Mouse (Mus musculus): ENCODE measurements at regions not wholly inside any gene's neighbourhood (a gene's known extent, or its start where the extent isn't known, plus 50 kb on each side); places are given as distances from the start of the nearest gene placed in this dataset.

DNA sequence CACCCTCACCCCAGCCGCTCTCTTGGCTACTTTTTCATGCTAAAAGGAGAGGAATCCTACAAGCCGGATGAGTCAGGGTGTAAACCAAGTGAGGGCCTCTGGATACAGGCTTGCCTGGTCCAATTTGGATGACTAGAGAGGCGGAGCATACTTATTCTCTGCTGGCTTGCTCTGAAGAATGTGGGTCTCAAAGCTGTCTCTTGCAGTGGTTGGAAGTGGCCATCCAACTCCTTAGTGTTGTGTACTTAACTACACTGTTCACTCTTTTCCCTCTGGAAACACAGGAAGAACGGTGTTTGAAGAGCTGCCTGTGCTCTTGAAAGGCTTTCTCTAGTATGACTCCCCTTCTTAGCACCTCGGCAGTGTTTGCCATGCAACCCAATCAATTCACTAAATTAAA lies 208.7 kb upstream of the Jade1 start:
- Histone ChIP-seq H3K4me2 (ENCODE audit: low read depth, low read length) (no peak overlapping the region), H3K36me3 (ENCODE audit: control insufficient read depth, insufficient read depth, low read length) (no peaks in the 10 kb centered on the region), H3K27ac (ENCODE audit: low read length) (no peak overlapping the region), H3K9ac (ENCODE audit: low read length) (no peak overlapping the region), H3K4me3 (replicated peaks; ENCODE audit: low read length) (no peak overlapping the region), H3K27me3 (ENCODE audit: control insufficient read depth, insufficient read depth, low read length) (no peaks in the 10 kb centered on the region), H3K4me1 (ENCODE audit: control insufficient read depth, insufficient read depth, low read length) (no peaks in the 10 kb centered on the region), H3K9me3 (replicated peaks; ENCODE audit: control insufficient read depth, low read length) (no peaks in the 10 kb centered on the region)
- WGBS = 68% methylated on average over 5 of the region's 5 CpGs
- no peak for ATAC-seq (ENCODE audit: insufficient read depth, low FRiP score)

DNA sequence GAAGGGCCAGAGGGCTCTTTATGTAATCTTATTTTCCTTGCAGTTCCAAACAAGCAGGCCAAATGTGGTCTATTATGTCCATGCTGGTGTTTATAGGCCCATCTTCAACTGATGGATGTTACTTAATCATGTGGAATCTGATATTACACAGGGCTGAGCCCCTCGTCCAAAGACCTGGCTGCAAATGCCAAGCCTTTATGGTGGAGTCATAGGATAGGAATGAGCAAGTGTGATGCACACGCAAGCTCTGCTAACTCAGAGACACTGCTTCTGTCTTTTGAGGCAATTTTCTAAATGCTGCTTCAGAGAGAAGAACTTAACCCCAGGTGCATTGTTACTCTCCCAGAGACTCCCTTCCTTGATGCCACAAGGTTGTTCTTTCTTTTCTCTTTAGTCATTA lies 212.1 kb upstream of the Jade1 start:
- Histone ChIP-seq H3K4me2 (ENCODE audit: low read depth, low read length) (no peak overlapping the region), H3K4me3 (replicated peaks; ENCODE audit: low read length) (no peak overlapping the region), H3K36me3 (ENCODE audit: control insufficient read depth, insufficient read depth, low read length) (no peaks in the 10 kb centered on the region), H3K27ac (ENCODE audit: low read length) (no peak overlapping the region), H3K4me1 (ENCODE audit: control insufficient read depth, insufficient read depth, low read length) (no peaks in the 10 kb centered on the region), H3K27me3 (ENCODE audit: control insufficient read depth, insufficient read depth, low read length) (no peaks in the 10 kb centered on the region), H3K9me3 (replicated peaks; ENCODE audit: control insufficient read depth, low read length) (no peaks in the 10 kb centered on the region), H3K9ac (ENCODE audit: low read length) (no peak overlapping the region)
- 68% methylated on average over 2 of the region's 2 CpGs for WGBS
- ATAC-seq (ENCODE audit: insufficient read depth, low FRiP score) = no peak

DNA sequence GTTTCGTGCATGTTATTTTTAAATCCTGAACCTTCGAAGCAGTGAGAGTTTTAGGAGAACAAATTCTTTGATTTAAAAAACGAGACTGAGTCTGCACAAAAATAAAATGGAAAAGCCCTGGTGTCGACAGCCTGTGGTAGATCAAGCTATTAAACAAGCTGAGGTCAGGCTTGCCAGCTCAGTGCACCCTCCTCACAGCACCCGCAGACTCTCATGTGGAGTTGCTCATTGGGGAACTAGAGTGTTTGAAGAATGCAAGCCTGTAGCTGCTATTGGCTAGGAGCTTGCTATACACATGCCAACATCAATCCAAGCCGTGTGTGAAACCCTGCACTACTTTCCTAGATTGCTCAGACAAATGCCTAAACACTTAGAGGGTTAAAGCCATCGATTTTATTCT lies 223.1 kb upstream of the Jade1 start:
- Histone ChIP-seq H3K9me3 (replicated peaks; ENCODE audit: control insufficient read depth, low read length) (no peaks in the 10 kb centered on the region; the same call in 1 of the 2 replicates), H3K4me2 (ENCODE audit: low read depth, low read length) (no peak overlapping the region), H3K9ac (ENCODE audit: low read length) (no peak overlapping the region), H3K4me3 (replicated peaks; ENCODE audit: low read length) (no peak overlapping the region), H3K27ac (ENCODE audit: low read length) (no peak overlapping the region), H3K4me1 (ENCODE audit: control insufficient read depth, insufficient read depth, low read length) (no peaks in the 10 kb centered on the region), H3K36me3 (ENCODE audit: control insufficient read depth, insufficient read depth, low read length) (no peaks in the 10 kb centered on the region), H3K27me3 (ENCODE audit: control insufficient read depth, insufficient read depth, low read length) (no peaks in the 10 kb centered on the region)
- WGBS = 55% methylated on average over 7 of the region's 7 CpGs
- ATAC-seq (ENCODE audit: insufficient read depth, low FRiP score) = no peak

DNA sequence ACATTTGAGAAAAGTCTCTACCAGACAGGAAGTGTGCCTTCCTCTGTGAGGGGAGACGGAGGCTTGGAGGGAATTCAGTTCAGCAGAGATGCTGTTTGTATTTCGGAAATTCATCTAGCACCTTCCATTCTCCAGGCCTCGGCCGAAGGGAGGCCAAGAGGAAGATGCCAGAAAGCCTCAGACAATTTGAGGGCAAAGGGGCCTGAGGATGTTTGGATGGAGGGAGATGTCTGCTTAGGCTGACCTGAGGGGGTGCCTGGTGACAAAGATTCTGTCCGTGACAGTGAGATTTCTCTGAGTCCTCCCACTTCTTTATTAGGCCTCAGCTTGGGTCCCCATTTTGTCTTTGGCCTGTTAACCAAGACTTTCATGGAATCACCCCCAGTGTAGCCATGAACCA lies 225.2 kb upstream of the Jade1 start:
- 68% methylated on average over 5 of the region's 5 CpGs for WGBS
- H3K4me2 ChIP-seq (ENCODE audit: low read depth, low read length) = no peak overlapping the region
- no peak overlapping the region for H3K4me3 ChIP-seq (replicated peaks; ENCODE audit: low read length)
- no peak overlapping the region for H3K9ac ChIP-seq (ENCODE audit: low read length)
- no peak for ATAC-seq (ENCODE audit: insufficient read depth, low FRiP score)
- H3K4me1 ChIP-seq (ENCODE audit: control insufficient read depth, insufficient read depth, low read length) = no peaks in the 10 kb centered on the region
- no peak overlapping the region for H3K27ac ChIP-seq (ENCODE audit: low read length)
- no peaks in the 10 kb centered on the region for H3K27me3 ChIP-seq (ENCODE audit: control insufficient read depth, insufficient read depth, low read length)
- H3K9me3 ChIP-seq (replicated peaks; ENCODE audit: control insufficient read depth, low read length) = no peaks in the 10 kb centered on the region; the same call in 1 of the 2 replicates
- H3K36me3 ChIP-seq (ENCODE audit: control insufficient read depth, insufficient read depth, low read length) = no peaks in the 10 kb centered on the region

DNA sequence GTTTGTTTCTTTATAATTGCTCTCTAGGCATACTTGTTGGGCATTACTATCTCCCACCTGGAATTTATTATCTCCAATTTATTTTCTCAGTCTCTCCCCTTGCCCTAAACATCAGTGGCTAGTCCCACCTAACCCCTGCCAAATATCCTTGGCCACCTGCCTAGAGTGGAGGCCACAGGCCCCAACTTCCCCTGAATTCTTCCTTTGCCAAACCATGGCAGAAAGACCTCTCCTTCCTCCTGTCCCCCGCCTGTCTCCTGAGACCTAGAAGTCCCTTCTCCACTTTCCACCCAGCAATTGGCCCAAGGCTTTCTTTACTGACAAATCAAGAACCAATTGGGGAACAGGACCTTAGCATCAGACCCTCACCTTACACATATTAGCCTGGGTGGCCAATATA lies 226.7 kb upstream of the Jade1 start:
- Histone ChIP-seq H3K36me3 (ENCODE audit: control insufficient read depth, insufficient read depth, low read length) (no peaks in the 10 kb centered on the region), H3K27me3 (ENCODE audit: control insufficient read depth, insufficient read depth, low read length) (no peaks in the 10 kb centered on the region), H3K4me1 (ENCODE audit: control insufficient read depth, insufficient read depth, low read length) (no peaks in the 10 kb centered on the region), H3K27ac (ENCODE audit: low read length) (no peak overlapping the region), H3K9me3 (replicated peaks; ENCODE audit: control insufficient read depth, low read length) (no peaks in the 10 kb centered on the region), H3K4me2 (ENCODE audit: low read depth, low read length) (no peak overlapping the region), H3K9ac (ENCODE audit: low read length) (no peak overlapping the region), H3K4me3 (replicated peaks; ENCODE audit: low read length) (no peak overlapping the region)
- ATAC-seq (ENCODE audit: insufficient read depth, low FRiP score) = no peak
- 79% methylated on average over 1 of the region's 1 CpGs for WGBS

DNA sequence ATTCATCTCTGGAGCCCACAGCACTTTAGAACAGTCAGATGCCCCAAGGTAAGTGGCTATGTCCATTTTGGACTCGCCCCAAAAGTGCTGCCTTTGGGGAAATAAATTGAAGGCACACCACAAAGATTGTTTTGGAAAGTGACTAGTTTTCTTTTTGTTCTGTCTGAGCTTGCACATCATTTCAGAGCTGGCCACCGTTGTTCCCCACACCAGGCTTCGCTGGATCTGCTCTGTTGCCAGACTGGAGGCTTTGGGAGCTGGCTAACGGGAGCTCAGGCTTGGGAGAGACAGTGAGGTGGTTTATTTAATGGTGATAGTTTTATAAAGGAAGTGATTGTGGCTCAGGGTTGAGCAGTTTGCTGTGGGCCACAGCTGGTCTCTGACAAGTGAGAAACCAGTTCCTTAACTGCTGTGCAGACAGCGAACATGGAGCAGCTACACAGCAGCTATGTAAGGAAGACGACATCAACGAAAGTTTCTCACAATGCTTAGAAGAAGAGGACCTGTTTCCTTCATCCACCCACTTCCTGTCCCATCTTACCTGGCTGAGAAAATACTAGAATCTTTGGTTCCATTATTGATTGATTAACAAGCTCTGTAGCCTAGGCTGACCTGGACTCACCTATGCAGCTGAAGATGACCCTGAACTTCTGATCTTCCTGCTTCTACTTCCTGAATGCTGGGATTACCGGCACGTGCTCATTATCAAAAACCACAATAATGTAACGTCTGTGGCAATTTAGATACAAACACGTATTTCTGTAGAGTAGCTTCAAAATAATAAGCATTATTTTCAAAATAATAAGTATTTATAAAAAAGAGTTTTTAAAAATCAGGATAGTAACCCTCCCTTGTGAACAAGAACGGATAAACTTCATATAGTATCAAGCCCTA lies 229.1 kb upstream of the Jade1 start:
- no peaks in the 10 kb centered on the region for H3K4me1 ChIP-seq (ENCODE audit: control insufficient read depth, insufficient read depth, low read length)
- H3K27me3 ChIP-seq (ENCODE audit: control insufficient read depth, insufficient read depth, low read length) = no peaks in the 10 kb centered on the region
- H3K4me3 ChIP-seq (replicated peaks; ENCODE audit: low read length) = no peak overlapping the region
- H3K27ac ChIP-seq (ENCODE audit: low read length) = no peak overlapping the region
- ATAC-seq (ENCODE audit: insufficient read depth, low FRiP score) = no peak
- H3K9me3 ChIP-seq (replicated peaks; ENCODE audit: control insufficient read depth, low read length) = no peaks in the 10 kb centered on the region
- H3K36me3 ChIP-seq (ENCODE audit: control insufficient read depth, insufficient read depth, low read length) = no peaks in the 10 kb centered on the region
- no peak overlapping the region for H3K4me2 ChIP-seq (ENCODE audit: low read depth, low read length)
- 62% methylated on average over 12 of the region's 12 CpGs for WGBS
- H3K9ac ChIP-seq (ENCODE audit: low read length) = no peak overlapping the region

DNA sequence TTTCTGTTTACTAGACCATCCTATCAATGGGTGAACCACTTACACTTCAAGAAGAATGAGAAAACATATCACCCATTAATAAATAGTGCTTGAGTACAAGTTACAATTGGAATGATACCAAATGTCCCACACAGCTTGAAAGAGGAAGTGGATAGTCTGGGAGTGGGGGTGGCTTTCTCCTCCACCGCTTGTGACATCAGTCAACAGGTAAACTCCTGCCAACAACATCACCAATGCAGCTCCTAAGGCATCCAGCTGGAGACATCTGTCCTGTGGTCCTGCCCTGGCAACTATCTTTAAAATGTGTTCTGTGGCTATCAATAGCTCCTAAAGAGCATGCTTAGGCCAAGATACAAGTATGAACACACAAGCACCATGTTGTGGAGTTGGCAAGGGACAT lies 233.7 kb upstream of the Jade1 start:
- H3K27ac ChIP-seq (ENCODE audit: low read length) = no peak overlapping the region
- 60% methylated on average over 1 of the region's 1 CpGs for WGBS
- H3K27me3 ChIP-seq (ENCODE audit: control insufficient read depth, insufficient read depth, low read length) = no peaks in the 10 kb centered on the region
- no peak for ATAC-seq (ENCODE audit: insufficient read depth, low FRiP score)
- H3K4me2 ChIP-seq (ENCODE audit: low read depth, low read length) = no peak overlapping the region
- no peaks in the 10 kb centered on the region for H3K9me3 ChIP-seq (replicated peaks; ENCODE audit: control insufficient read depth, low read length)
- H3K4me1 ChIP-seq (ENCODE audit: control insufficient read depth, insufficient read depth, low read length) = no peaks in the 10 kb centered on the region
- H3K4me3 ChIP-seq (replicated peaks; ENCODE audit: low read length) = no peak overlapping the region
- no peaks in the 10 kb centered on the region for H3K36me3 ChIP-seq (ENCODE audit: control insufficient read depth, insufficient read depth, low read length)
- H3K9ac ChIP-seq (ENCODE audit: low read length) = no peak overlapping the region

DNA sequence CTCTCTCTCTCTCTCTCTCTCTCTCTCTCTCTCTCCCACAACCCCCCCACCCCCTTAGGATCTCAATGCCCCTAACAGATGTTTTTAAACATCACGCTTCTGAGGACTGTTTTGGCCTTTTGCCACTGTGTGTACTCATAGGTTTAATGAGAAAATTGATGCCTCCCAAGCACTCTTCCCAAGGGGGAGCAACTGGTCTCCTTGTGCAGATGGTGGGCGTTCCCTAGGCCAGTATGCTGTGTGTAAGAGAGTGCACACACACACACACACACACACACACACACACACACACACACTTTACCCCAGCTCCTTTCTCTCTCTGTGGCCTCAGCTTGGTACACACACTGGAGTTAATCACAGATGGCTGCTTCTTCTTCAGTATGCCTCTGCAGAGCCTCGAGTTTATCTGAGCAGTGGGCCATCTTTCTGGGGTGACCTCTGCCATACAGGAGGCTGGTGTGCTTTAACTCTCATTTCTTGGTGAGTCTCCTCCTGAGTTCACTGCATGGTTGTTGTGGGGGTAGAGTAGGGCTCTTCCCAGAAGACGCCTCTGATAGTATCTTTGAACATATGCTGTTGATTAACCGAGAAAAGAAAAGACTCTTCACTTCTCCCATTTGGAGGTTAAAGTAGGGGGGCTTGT lies 236.2 kb upstream of the Jade1 start:
- no peaks in the 10 kb centered on the region for H3K36me3 ChIP-seq (ENCODE audit: control insufficient read depth, insufficient read depth, low read length)
- 51% methylated on average over 5 of the region's 5 CpGs for WGBS
- H3K27me3 ChIP-seq (ENCODE audit: control insufficient read depth, insufficient read depth, low read length) = no peaks in the 10 kb centered on the region
- H3K27ac ChIP-seq (ENCODE audit: low read length) = no peak overlapping the region
- H3K4me3 ChIP-seq (replicated peaks; ENCODE audit: low read length) = no peak overlapping the region
- no peak for ATAC-seq (ENCODE audit: insufficient read depth, low FRiP score)
- H3K9me3 ChIP-seq (replicated peaks; ENCODE audit: control insufficient read depth, low read length) = no peaks in the 10 kb centered on the region
- H3K9ac ChIP-seq (ENCODE audit: low read length) = no peak overlapping the region
- H3K4me1 ChIP-seq (ENCODE audit: control insufficient read depth, insufficient read depth, low read length) = no peaks in the 10 kb centered on the region
- H3K4me2 ChIP-seq (ENCODE audit: low read depth, low read length) = no peak overlapping the region

DNA sequence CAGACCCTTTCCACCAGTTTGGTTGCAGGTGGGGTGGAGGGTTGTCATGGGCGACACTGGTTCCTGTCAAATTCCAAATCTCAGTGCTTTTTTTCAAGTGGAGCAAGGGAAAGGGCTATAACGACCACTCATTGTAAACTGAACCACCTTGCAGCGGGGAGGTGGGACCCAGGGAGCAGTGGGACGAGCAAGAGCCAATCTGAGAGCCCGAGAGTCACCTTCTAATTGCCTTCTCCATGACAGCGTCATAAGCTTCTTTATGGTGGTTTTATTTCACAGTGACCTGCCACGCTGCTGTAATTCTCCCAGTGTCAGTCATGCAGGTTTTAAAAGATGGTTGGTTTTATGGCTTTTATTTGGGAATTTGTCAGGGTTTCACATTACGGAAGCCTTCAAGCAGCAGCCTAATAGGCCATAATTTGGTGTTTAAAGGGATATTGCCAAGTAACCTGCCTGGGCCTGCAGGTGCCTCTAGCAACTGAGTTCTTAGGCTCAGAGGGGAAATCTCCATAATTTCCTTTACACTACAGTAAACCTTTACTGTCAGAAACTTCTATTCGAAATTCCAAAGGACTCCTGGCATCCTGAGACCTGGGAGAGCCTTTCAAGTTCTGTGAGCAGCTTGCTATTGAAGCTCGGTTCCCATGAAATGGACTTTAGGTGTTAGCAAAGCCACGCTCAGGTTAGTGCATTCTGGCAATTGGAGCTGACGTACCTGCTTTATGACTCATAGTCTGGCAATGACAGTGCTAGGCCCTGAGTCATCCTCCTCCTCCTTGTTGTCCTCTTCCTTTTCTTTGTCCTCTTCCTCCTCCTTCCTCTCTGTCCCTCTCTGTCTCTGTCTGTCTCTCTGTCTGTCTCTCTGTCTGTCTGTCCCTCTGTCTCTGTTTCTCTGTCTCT lies 235.6 kb upstream of the Pgrmc2 start:
- no peak for ATAC-seq (ENCODE audit: insufficient read depth, low FRiP score)
- H3K9me3 ChIP-seq (replicated peaks; ENCODE audit: control insufficient read depth, low read length) = no peaks in the 10 kb centered on the region
- WGBS = 70% methylated on average over 12 of the region's 12 CpGs
- no peak overlapping the region for H3K4me2 ChIP-seq (ENCODE audit: low read depth, low read length)
- no peak overlapping the region for H3K9ac ChIP-seq (ENCODE audit: low read length)
- no peaks in the 10 kb centered on the region for H3K36me3 ChIP-seq (ENCODE audit: control insufficient read depth, insufficient read depth, low read length)
- H3K27me3 ChIP-seq (ENCODE audit: control insufficient read depth, insufficient read depth, low read length) = no peaks in the 10 kb centered on the region
- no peak overlapping the region for H3K27ac ChIP-seq (ENCODE audit: low read length)
- H3K4me1 ChIP-seq (ENCODE audit: control insufficient read depth, insufficient read depth, low read length) = no peaks in the 10 kb centered on the region
- H3K4me3 ChIP-seq (replicated peaks; ENCODE audit: low read length) = no peak overlapping the region
